Mouse (Mus musculus): ENCODE measurements around the gene Zbtb3.

Gene Zbtb3

GRCm38 (mm10) chr19:8802130-8802821 is at the start of gene Zbtb3:
TSS of gene Zbtb3 (plus strand) at chr19:8802555.
- in situ Hi-C loops (cut with MboI; ENCODE audit: low sequenced_read_pairs) = no loop called here

DNA sequence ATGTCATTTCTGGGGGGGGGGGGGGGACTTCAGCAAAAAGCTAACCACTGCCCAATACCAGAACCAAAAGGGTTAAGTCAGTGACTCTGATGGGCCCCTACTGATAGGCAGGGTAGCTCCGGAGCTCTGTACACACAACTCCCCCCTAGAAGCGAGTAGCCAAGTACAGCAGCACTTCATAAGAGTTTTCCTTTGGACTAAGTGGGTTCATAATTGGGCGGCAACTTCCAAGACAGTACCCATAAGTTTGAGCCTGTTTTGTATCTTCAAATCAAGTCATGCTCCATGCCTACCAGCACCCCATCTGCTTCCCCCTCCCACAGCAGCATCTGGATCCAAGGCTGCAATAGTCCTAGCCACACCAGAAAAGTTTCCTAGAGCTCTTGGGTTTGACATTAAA is 46.7 kb upstream of the Zbtb3 start:
- in situ Hi-C loops (cut with MboI; ENCODE audit: low sequenced_read_pairs) = no loop called here

DNA sequence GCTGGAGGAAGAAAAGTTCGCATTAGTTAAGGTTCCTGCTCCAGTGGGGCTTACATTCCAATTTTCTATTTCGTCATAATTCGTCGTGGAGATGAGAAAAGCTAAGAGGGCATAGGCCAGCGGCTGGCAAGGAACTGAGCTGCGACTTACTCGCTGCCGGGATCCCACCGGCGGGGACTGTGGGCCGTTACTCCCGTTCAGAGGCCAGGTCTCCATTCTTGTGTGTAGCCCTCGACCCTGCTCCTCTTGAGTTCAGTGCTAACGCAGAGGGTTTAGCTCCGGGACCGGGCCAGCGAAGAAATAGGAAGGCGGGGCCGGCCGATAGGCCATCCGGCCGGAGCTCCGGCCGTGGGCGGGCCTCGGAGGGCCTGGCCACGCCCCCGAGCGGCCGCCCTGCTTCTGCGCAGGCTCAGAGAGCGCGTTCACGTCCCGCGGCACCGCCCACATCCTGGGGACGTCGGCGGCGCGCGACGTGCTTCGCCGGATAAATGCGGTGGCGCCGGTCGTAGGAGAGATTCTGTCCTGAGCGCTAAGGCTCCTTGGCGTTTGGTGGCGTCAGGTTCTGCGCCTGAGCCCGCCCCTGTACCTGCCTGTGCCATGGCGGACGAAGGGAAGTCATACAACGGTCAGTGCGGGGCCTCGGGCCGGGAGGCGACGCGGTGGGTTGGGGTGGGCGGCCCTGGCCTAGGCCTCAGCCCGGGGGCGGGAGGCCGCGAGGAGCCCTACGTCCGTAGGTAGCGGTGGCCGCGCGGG is 45.5 kb upstream of the Zbtb3 start, which contains the start of gene Nxf1:
Gene Nxf1 (plus strand): TSS at position 439 of the 753 bp plus-strand sequence.
- in situ Hi-C loops (cut with MboI; ENCODE audit: low sequenced_read_pairs) = no loop called here

DNA sequence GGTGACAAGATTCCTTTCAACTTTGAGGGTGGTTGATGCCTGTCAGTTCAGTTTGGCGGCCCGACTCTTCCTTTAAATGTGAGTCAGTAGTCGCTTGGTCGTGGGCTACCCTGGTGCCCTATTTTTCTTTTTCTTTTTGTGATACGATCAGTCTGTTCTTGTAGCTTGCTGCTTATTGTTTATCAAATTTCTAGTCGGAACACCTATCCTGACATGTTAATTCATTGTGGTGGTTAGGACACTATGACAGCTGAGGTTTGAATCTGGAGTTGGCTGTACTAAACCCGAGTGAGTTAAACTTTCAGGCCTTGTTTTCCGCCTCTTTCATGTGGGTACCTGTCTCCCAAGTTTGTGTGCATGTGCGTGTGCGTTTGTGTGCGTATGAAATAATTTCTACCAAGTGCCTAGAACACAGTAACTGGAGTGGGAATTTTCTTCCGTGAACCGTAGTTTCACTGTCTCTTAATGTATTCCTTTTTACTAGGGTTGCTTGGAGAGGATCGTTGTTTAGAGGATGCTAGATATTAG is 44.8 kb upstream of the Zbtb3 start:
- in situ Hi-C loops (cut with MboI; ENCODE audit: low sequenced_read_pairs) = no loop called here

GRCm38 (mm10) chr19:8758899-8759298 is 43.5 kb upstream of the Zbtb3 start:
- in situ Hi-C loops (cut with MboI; ENCODE audit: low sequenced_read_pairs) = no loop called here

GRCm38 (mm10) chr19:8760757-8761156 is 41.6 kb upstream of the Zbtb3 start:
- in situ Hi-C loops (cut with MboI; ENCODE audit: low sequenced_read_pairs) = no loop called here

GRCm38 (mm10) chr19:8763276-8763675 is 39.1 kb upstream of the Zbtb3 start:
- in situ Hi-C loops (cut with MboI; ENCODE audit: low sequenced_read_pairs) = no loop called here

DNA sequence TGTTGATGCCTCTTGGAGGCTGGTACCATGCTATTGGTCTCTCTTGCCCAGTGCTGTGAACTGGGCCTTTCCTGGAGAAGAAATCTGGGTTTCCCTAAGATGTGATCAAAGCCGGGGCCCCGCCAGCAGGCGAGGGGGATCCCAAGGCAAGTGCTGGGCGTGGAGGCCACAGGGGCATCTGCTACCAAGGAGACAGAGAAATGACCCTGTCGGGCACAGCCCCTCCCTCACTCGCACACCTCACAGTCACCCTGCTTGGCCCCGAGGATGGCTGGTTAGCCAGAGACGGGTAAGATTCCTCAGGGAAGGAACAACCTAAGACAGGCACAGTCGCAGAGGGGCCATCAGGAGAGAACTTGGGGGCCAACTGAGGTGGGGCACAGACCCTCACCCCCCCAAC is 36.8 kb upstream of the Zbtb3 start:
- in situ Hi-C loops (cut with MboI; ENCODE audit: low sequenced_read_pairs) = no loop called here

DNA sequence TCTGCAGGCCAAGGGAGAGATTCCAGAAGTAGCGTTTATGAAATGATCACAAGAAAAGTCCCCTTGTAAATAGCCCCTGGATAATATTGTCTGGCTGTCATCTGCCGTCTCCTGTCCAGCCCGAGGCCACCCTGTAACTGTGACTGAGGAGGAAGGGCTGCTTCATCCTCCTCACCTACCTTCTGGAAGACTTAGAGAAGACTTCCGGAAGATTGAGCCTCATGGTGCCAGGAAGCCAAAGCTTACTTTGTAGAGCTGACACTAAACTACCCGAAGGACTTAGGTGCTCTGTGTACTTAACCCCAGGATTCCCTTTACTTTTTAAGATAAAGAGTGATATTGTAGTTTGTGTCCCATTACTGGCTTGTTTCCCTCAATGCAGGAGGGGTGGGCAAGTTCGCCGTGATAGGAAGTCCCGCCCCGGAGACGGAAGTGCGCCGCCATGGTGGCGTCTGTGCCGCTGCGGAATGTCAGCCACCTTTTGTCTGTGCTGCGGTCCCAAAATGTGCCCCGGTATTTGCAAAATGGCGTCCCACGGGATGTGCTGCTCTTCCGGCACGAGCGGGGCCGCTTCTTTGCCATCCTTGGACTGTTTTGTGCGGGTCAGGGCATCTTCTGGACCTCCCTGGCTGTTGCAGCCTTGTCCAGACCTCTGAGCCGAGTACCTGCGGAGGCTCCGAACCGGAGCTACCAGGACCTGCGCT is 31.6 kb upstream of the Zbtb3 start, which contains the start of gene Tmem223:
Gene Tmem223 (plus strand): TSS at position 430 of the 704 bp plus-strand sequence.
- in situ Hi-C loops (cut with MboI; ENCODE audit: low sequenced_read_pairs) = no loop called here

DNA sequence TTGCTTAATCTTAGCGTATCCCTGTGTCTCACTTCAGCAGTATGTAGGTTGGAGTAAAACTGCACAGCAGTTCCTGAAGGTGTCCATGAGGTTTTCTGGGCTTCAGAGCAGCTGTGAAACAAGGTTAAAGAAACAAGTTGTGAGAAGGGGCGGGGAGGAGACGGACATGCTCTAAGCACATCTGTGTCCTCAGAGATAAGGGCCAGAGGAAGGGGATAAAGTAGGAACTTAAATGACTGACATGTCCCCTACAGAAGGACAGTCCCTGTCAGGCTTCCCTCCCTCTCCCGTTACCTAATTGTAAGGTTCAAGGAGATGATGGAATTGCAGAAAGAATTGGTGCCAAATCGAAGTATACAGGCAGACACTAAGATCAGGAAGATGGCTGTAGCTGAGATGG is 29.4 kb upstream of the Zbtb3 start:
- in situ Hi-C loops (cut with MboI; ENCODE audit: low sequenced_read_pairs) = no loop called here

- in situ Hi-C loops (cut with MboI; ENCODE audit: low sequenced_read_pairs) = no loop called here
Measured at GRCm38 (mm10) chr19:8773409-8773808, 28.9 kb upstream of the Zbtb3 start.

DNA sequence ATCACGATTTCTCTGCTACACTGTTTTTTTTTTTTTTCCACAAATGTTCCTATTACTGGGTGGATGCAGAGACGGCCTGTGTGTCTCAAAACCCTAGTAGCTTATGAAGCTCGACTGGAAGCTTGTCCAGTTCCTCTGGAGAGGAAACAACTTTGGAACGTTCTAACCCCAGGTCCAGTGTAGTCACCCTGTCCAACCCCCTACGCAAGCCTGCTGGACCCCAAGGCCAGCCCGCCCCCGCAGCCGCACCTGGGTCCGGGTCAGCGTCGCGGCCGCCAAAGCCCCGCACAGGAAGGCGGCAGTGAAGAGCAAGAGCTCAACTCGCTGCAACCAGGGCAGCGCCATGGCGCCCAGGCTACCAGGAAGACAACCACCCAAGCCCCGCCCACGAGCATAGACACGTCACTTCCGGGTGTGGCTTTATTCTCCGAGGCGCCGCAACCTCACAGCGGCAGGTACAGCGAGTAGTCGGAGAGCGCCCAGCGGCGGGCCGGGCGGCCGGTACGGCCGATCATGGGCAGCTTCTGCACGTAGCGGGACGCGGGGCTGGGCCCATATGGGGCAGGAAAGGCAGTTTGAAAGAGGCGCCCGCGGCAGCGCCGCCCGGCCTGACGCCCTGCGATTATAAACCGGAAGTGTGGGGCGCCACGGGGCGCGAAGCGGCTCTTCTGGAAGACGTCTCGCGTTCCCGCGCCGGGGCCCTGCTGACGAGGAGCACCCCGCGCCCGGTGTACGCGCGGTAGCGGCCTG is 28.1 kb upstream of the Zbtb3 start, which contains the start of gene Tmem179b:
Gene Tmem179b (minus strand): TSS at position 382 of the 750 bp plus-strand sequence.
- in situ Hi-C loops (cut with MboI; ENCODE audit: low sequenced_read_pairs) = no loop called here

DNA sequence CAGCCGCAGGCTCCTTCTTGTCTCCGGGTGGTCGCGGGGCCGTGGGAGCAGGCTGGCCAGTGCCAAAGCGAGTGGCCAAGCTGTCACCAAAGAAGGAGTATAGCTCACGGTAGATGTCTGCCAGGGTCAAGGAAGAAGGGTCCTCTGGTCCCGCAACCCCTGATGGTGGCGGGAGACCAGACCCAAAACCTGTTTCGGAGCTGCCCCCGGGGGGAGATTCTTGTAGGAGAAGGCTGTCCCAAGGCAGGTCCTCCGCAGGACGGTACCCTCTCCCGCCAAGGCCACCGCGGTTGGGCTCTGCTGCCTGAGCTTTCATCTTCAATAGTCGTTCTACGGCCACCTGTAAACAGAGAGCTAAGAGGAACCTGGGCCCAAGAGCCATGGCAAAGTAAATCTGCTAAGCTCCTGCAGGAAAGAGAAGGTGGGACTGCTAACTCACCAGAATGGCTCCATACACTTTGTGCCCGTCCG is 27.4 kb upstream of the Zbtb3 start:
- in situ Hi-C loops (cut with MboI; ENCODE audit: low sequenced_read_pairs) = no loop called here

GRCm38 (mm10) chr19:8786008-8786781 is 16.2 kb upstream of the Zbtb3 start, which contains the start of gene Taf6l:
TSS of gene Taf6l (minus strand) at chr19:8786417.
- in situ Hi-C loops (cut with MboI; ENCODE audit: low sequenced_read_pairs) = no loop called here

DNA sequence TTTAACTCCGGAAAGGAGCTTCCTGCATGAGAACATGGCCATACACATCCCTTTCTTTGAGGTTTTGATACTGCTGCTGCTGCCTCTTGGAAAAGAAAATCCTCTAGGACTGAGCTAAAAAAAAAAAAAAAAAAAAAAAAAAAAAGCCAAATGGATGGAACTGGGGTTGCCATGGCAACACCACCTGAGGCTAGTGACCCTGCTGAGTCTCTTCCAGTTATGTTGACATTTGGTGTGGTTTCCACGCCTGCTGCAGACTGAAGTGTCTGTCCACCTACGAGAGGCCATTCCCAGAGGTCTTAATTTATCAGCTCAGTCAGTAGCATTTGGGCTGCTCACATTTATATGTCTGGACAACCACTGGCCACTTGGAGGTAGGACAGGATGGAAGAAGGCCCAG is 13.8 kb upstream of the Zbtb3 start:
- in situ Hi-C loops (cut with MboI; ENCODE audit: low sequenced_read_pairs) = no loop called here

DNA sequence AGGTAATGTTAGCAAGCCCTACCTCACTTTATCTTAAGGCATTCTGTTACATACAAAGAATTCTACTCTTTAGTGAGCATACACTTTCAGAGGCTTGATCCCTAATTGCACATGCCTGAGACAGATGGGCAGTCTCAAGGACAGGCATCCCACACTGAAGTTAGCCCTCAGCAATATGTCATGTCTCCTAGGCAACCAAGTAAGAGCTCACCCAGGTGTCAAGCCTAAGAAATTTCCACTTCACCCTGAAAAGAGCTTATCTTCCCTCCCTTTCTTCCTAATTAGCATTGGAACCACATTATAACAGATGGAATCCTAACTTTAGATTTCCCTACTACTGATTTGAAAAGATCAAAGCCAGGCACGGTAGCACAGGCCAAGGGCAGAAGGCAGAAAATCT is 13.2 kb upstream of the Zbtb3 start:
- in situ Hi-C loops (cut with MboI; ENCODE audit: low sequenced_read_pairs) = no loop called here

GRCm38 (mm10) chr19:8790171-8790570 is 12.2 kb upstream of the Zbtb3 start:
- in situ Hi-C loops (cut with MboI; ENCODE audit: low sequenced_read_pairs) = no loop called here

DNA sequence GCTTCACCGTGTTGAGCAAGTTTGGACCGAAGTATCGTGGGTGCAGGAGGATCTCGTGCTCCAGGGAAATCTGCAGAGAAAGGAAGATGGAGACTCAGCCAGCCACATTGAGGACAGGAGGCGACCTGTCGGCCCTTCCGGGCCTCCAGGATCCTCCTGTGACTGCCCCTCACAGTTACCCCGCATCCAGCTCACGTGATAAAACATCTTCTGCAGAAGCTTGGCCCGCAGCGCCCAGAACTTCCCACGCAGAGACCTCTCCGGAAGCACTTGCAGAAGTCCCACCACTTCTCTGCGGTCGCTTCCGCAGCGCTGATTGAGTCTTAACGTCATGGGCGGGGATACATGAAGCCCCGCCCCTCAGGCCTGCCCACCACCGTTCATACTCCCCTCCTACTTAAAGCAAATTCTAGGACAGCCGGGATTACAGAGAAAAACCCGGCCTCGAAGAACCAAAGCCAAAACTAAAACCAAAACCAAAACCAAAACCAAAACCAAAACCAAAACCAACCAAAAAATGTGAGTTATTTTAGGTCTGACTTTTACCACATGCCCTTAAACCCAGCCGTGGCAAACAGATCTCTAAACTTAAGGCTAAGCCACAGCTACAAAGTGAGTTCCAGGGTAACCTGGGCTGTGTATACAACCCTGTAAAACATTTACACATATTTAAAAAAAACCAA is 4.0 kb upstream of the Zbtb3 start, which contains the start of gene Polr2g:
Gene Polr2g (minus strand): TSS at position 314 of the 683 bp plus-strand sequence.
- in situ Hi-C loops (cut with MboI; ENCODE audit: low sequenced_read_pairs) = no loop called here

- in situ Hi-C loops (cut with MboI; ENCODE audit: low sequenced_read_pairs) = no loop called here
Measured at GRCm38 (mm10) chr19:8798947-8799315, 3.4 kb upstream of the Zbtb3 start.

Measured in CH12F3 (cell line).